Mouse (Mus musculus) left cerebral cortex, postnatal 14 days (tissue): ENCODE results near the gene Pnisr. TPM values are rescaled to one million over a fixed set of nuclear protein-coding genes. Genes with fewer than 3 reads are reported as not detected.

Source experiments
- total RNA-seq, 2 experiments: library from RNA; stranded (reverse); gene quantifications; 2 replicates each; pipeline ENCODE4 v1.2.3; 2021

The Pnisr gene
- total RNA-seq, 2 experiments from 2014 or later, result 160 to 164 TPM

Other genes starting within 250 kb of the Pnisr start
- not detected for gene Prdm13, start 161.6 kb upstream of the Pnisr start, total RNA-seq
- 10 to 100 TPM; 39.5 to 40.4 TPM for gene Ccnc, start 119.9 kb upstream of the Pnisr start, total RNA-seq
- gene Usp45, start 80.4 kb upstream of the Pnisr start, total RNA-seq, result 10 to 100 TPM; 36.7 to 42.9 TPM
- gene Tstd3, start 80.4 kb upstream of the Pnisr start, total RNA-seq, result 10 to 100 TPM; 17.9 to 18.6 TPM
- 10 to 100 TPM; 12.3 to 12.5 TPM for gene Coq3, start 32.1 kb downstream of the Pnisr start, total RNA-seq
- 10 to 100 TPM; 86.9 to 91.7 TPM for gene Faxc, start 83.7 kb downstream of the Pnisr start, total RNA-seq